Mouse (Mus musculus) myocyte (in vitro differentiated cells): Measurements from ENCODE around the gene Brip1. TPM values are rescaled to one million over a fixed set of nuclear protein-coding genes. Genes with fewer than 3 reads are reported as not detected.

Experiments used
- H3K27me3 ChIP-seq: one replicate; pipeline ENCODE4 v1.6.1; 2011; ENCODE audit not compliant: control insufficient read depth, insufficient read depth, insufficient read length
- H3K36me3 ChIP-seq: one replicate; pipeline ENCODE4 v1.6.1; 2011; ENCODE audit not compliant: control insufficient read depth, insufficient read depth
- H3K4me2 ChIP-seq: one replicate; pipeline ENCODE4 v1.6.1; 2011; ENCODE audit warnings: low read depth, control low read depth
- H3K4me3 ChIP-seq: one replicate; pipeline ENCODE4 v1.5.1; 2011; ENCODE audit warnings: mild to moderate bottlenecking, control low read depth, moderate library complexity
- H3K79me2 ChIP-seq: one replicate; pipeline ENCODE4 v1.6.1; 2011; ENCODE audit not compliant: control insufficient read depth, insufficient read depth
- H3ac ChIP-seq: one replicate; pipeline ENCODE4 v1.6.1; 2011; ENCODE audit not compliant: control insufficient read depth, insufficient read length
- CEBPB ChIP-seq: IDR thresholded peaks from 2 replicates; pipeline ENCODE4 v1.6.1; 2011; ENCODE audit warnings: mild to moderate bottlenecking, moderate library complexity; ENCODE audit not compliant: poor library complexity, insufficient read depth, severe bottlenecking
- E2F4 ChIP-seq: IDR thresholded peaks from one replicate; pipeline ENCODE4 v1.6.1; 2011; ENCODE audit warnings: mild to moderate bottlenecking, control low read depth, moderate library complexity; ENCODE audit not compliant: insufficient read depth
- MAX ChIP-seq: IDR thresholded peaks from one replicate; pipeline ENCODE4 v1.6.1; 2011; ENCODE audit warnings: low read depth, mild to moderate bottlenecking, control low read depth
- MYOD1 ChIP-seq, 3 experiments: IDR thresholded peaks; one replicate each; pipeline ENCODE4 v1.6.1; 2011; ENCODE audit warnings: control low read depth in 2 of 3, low read depth in 2 of 3, mild to moderate bottlenecking in 2 of 3, moderate library complexity in 1 of 3; ENCODE audit not compliant: insufficient read length in 2 of 3, control insufficient read depth in 1 of 3
- MYOG ChIP-seq, 3 experiments: IDR thresholded peaks; one replicate each; pipeline ENCODE4 v1.6.1; 2011; ENCODE audit warnings: control low read depth in 2 of 3, low read depth in 2 of 3, mild to moderate bottlenecking in 2 of 3; ENCODE audit not compliant: insufficient read length in 2 of 3, control insufficient read depth in 1 of 3, insufficient read depth in 1 of 3
- POLR2A ChIP-seq: IDR thresholded peaks from one replicate; pipeline ENCODE4 v1.6.1; 2011; ENCODE audit warnings: low read depth, mild to moderate bottlenecking, control low read depth, moderate library complexity; ENCODE audit not compliant: insufficient read length
- POLR2AphosphoS2 ChIP-seq: IDR thresholded peaks from one replicate; pipeline ENCODE4 v1.6.1; 2011; ENCODE audit warnings: low read depth, control low read depth; ENCODE audit not compliant: insufficient read length
- REST ChIP-seq: IDR thresholded peaks from one replicate; pipeline ENCODE4 v1.6.1; 2011; ENCODE audit warnings: mild to moderate bottlenecking, control low read depth, moderate library complexity; ENCODE audit not compliant: insufficient read depth, insufficient read length
- SRF ChIP-seq: IDR thresholded peaks from one replicate; pipeline ENCODE4 v1.6.1; 2011; ENCODE audit warnings: low read depth; ENCODE audit not compliant: control insufficient read depth, insufficient read length
- TCF12 ChIP-seq: IDR thresholded peaks from one replicate; pipeline ENCODE4 v1.6.1; 2011; ENCODE audit warnings: mild to moderate bottlenecking, control low read depth; ENCODE audit not compliant: poor library complexity, insufficient read depth, severe bottlenecking
- TCF3 ChIP-seq: IDR thresholded peaks from one replicate; pipeline ENCODE4 v1.6.1; 2011; ENCODE audit warnings: low read depth, control low read depth; ENCODE audit not compliant: insufficient read length
- USF1 ChIP-seq: IDR thresholded peaks from one replicate; pipeline ENCODE4 v1.6.1; 2011; ENCODE audit warnings: low read depth, mild to moderate bottlenecking, control low read depth, moderate library complexity
- polyA plus RNA-seq: library from polyadenylated mRNA; unstranded; fragments of >200 nt; fragmentation: generic; extraction: Trizol; gene quantifications from one replicate; pipeline ENCODE4 v1.2.1, GENCODE M21; 2012; ENCODE audit warnings: missing spikeins

Brip1 gene
- polyA plus RNA-seq, 1 experiment, result 0.53 TPM

GRCm38 (mm10) chr11:86061243-86061642, 139.8 kb downstream of the Brip1 start:
- Histone ChIP-seq H3K79me2 (no peaks in the 10 kb centered on the region), H3K4me2 (no peak overlapping the region), H3K27me3 (no peaks in the 10 kb centered on the region), H3K36me3 (peaks cover 9% of the 10 kb centered on the region), H3K4me3 (no peak overlapping the region), H3ac (no peak overlapping the region)
- no peak for TF ChIP-seq REST
- TF ChIP-seq POLR2AphosphoS2, result no peak
- no peak for TF ChIP-seq POLR2A
- TF ChIP-seq MYOD1 (IDR thresholded peaks at IDR 0.05; ENCODE audit: control insufficient read depth in 1 of 3, insufficient read length in 2 of 3, low read depth in 2 of 3), result no peak
- TF ChIP-seq E2F4, result no peak
- TF ChIP-seq TCF3, result no peak
- no peak for TF ChIP-seq USF1
- TF ChIP-seq TCF12, result no peak
- TF ChIP-seq CEBPB, result no peak
- no peak for TF ChIP-seq MAX
- TF ChIP-seq MYOG (IDR thresholded peaks at IDR 0.05; ENCODE audit: control insufficient read depth in 1 of 3, insufficient read depth in 1 of 3, insufficient read length in 2 of 3, low read depth in 2 of 3), result no peak
- TF ChIP-seq SRF, result no peak

GRCm38 (mm10) chr11:86059123-86059522, 141.9 kb downstream of the Brip1 start:
- TF ChIP-seq CEBPB (no peak), TCF12 (no peak), MYOD1 (IDR thresholded peaks at IDR 0.05; ENCODE audit: control insufficient read depth in 1 of 3, insufficient read length in 2 of 3, low read depth in 2 of 3) (no peak), POLR2A (no peak), MAX (no peak), POLR2AphosphoS2 (no peak), REST (no peak), MYOG (IDR thresholded peaks at IDR 0.05; ENCODE audit: control insufficient read depth in 1 of 3, insufficient read depth in 1 of 3, insufficient read length in 2 of 3, low read depth in 2 of 3) (no peak), SRF (no peak), E2F4 (no peak), USF1 (no peak), TCF3 (no peak)
- Histone ChIP-seq H3K36me3 (peaks cover 9% of the 10 kb centered on the region), H3K27me3 (no peaks in the 10 kb centered on the region), H3K4me2 (no peak overlapping the region), H3ac (no peak overlapping the region), H3K4me3 (no peak overlapping the region), H3K79me2 (no peaks in the 10 kb centered on the region)

GRCm38 (mm10) chr11:86055806-86056205, 145.2 kb downstream of the Brip1 start:
- no peaks in the 10 kb centered on the region for H3K27me3 ChIP-seq
- H3K36me3 ChIP-seq, result no peaks in the 10 kb centered on the region
- H3K4me3 ChIP-seq, result no peak overlapping the region
- H3K4me2 ChIP-seq, result no peak overlapping the region
- no peaks in the 10 kb centered on the region for H3K79me2 ChIP-seq
- TF ChIP-seq MYOG (IDR thresholded peaks at IDR 0.05; ENCODE audit: control insufficient read depth in 1 of 3, insufficient read depth in 1 of 3, insufficient read length in 2 of 3, low read depth in 2 of 3), result no peak
- no peak for TF ChIP-seq TCF12
- no peak for TF ChIP-seq CEBPB
- no peak for TF ChIP-seq REST
- no peak for TF ChIP-seq MAX
- no peak for TF ChIP-seq POLR2AphosphoS2
- no peak for TF ChIP-seq E2F4
- TF ChIP-seq MYOD1 (IDR thresholded peaks at IDR 0.05; ENCODE audit: control insufficient read depth in 1 of 3, insufficient read length in 2 of 3, low read depth in 2 of 3), result no peak
- TF ChIP-seq SRF, result no peak
- no peak for TF ChIP-seq POLR2A
- no peak for TF ChIP-seq USF1
- no peak for TF ChIP-seq TCF3
- H3ac ChIP-seq, result no peak overlapping the region

GRCm38 (mm10) chr11:86051383-86051782, 149.6 kb downstream of the Brip1 start:
- Histone ChIP-seq H3K4me2 (peak overlapping the region; percentile 52), H3K36me3 (no peaks in the 10 kb centered on the region), H3K79me2 (no peaks in the 10 kb centered on the region), H3K27me3 (no peaks in the 10 kb centered on the region), H3K4me3 (no peak overlapping the region), H3ac (no peak overlapping the region)
- TF ChIP-seq E2F4 (no peak), MAX (no peak), MYOD1 (IDR thresholded peaks at IDR 0.05; ENCODE audit: control insufficient read depth in 1 of 3, insufficient read length in 2 of 3, low read depth in 2 of 3) (peak in 2 of 3 experiments; percentile 93), SRF (no peak), POLR2AphosphoS2 (no peak), MYOG (IDR thresholded peaks at IDR 0.05; ENCODE audit: control insufficient read depth in 1 of 3, insufficient read depth in 1 of 3, insufficient read length in 2 of 3, low read depth in 2 of 3) (peak in 2 of 3 experiments; percentile 61 to 85), REST (no peak), POLR2A (no peak), TCF12 (peak; percentile 75), TCF3 (peak; percentile 29), USF1 (no peak), CEBPB (peak; percentile 53)
